Mouse (Mus musculus): ENCODE measurements at regions not wholly inside any gene's neighbourhood (a gene's known extent, or its start where the extent isn't known, plus 50 kb on each side); places are given as distances from the start of the nearest gene placed in this dataset.

- DNase-seq = no peak
Measured at GRCm38 (mm10) chr2:79188511-79189193, 66.6 kb upstream of the Itga4 start.

GRCm38 (mm10) chr2:79193851-79194250 is 61.4 kb upstream of the Itga4 start:
- DNase-seq = no peak

GRCm38 (mm10) chr2:79201677-79202076 is 53.5 kb upstream of the Itga4 start:
- DNase-seq = no peak
